Mouse (Mus musculus): ENCODE measurements at regions not wholly inside any gene's neighbourhood (a gene's known extent, or its start where the extent isn't known, plus 50 kb on each side); places are given as distances from the start of the nearest gene placed in this dataset.

DNA sequence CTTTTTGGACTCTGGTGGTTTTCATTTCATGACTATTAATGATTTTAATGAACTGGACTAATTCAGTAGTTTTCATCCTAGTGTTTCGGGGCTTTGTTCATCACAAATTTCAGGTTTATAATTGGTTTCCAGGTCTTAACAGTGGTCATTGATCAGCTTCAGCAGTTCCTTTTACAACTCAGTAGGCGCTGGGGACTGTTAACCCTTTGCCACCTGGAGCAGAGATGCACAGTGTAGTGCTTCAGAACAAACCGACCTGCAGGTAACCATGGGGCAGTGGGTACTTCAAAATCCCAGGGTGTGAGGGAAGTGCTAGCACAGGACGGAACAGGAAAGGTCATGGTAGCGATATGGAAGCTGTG, 180.1 kb upstream of the Mpped2 start:
- ATAC-seq (no peak), DNase-seq (no peak)
- no peaks in the 10 kb centered on the region for H3K27me3 ChIP-seq (ENCODE audit: insufficient read depth, low read length)
- no peaks in the 10 kb centered on the region for H3K9me3 ChIP-seq (ENCODE audit: low read length)
- no peaks in the 10 kb centered on the region for H3K36me3 ChIP-seq (replicated peaks; ENCODE audit: insufficient read depth, low read length)
- 53% methylated on average over 5 of the region's 5 CpGs for WGBS (ENCODE audit: insufficient replicate concordance)
- H3K4me1 ChIP-seq (ENCODE audit: insufficient read depth) = no peaks in the 10 kb centered on the region
- no peak overlapping the region for H3K27ac ChIP-seq (ENCODE audit: low read depth)
- no peak overlapping the region for H3K9ac ChIP-seq (replicated peaks)
- H3K4me2 ChIP-seq (ENCODE audit: low read depth, low read length) = no peak overlapping the region
- TF ChIP-seq CTCF (IDR thresholded peaks at IDR 0.05; ENCODE audit: low read depth) = no peak
- no peak for TF ChIP-seq EP300 (IDR thresholded peaks at IDR 0.05; ENCODE audit: low read depth)
- H3K4me3 ChIP-seq (ENCODE audit: low read depth, low read length) = no peak overlapping the region

DNA sequence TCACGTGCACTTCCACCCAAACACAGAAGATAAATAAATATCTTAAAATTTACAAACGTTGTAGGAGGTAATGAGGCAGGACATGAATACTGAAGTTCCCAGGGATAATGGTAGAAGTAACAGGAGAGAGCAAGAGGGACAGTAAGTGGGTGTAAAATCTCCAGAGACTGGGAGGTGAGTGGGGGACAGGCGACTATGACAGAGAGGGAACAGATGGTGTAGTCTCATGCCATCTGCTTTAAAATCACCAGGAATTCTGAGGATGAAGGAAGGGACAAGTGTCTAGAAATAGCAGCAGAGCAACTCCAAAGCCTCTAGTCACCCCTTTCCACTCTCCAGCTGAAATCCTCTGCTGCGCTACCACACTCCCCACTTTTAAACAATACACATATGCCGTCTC, 175.8 kb upstream of the Mpped2 start:
- no peaks in the 10 kb centered on the region for H3K4me1 ChIP-seq (ENCODE audit: insufficient read depth)
- WGBS (ENCODE audit: insufficient replicate concordance) = 71% methylated on average over 5 of the region's 5 CpGs
- H3K9ac ChIP-seq (replicated peaks) = no peak overlapping the region
- H3K4me2 ChIP-seq (ENCODE audit: low read depth, low read length) = no peak overlapping the region
- ATAC-seq (no peak), DNase-seq (no peak)
- H3K27me3 ChIP-seq (ENCODE audit: insufficient read depth, low read length) = no peaks in the 10 kb centered on the region
- no peaks in the 10 kb centered on the region for H3K9me3 ChIP-seq (ENCODE audit: low read length)
- no peak overlapping the region for H3K4me3 ChIP-seq (ENCODE audit: low read depth, low read length)
- H3K27ac ChIP-seq (ENCODE audit: low read depth) = no peak overlapping the region
- TF ChIP-seq EP300 (IDR thresholded peaks at IDR 0.05; ENCODE audit: low read depth) (no peak), CTCF (IDR thresholded peaks at IDR 0.05; ENCODE audit: low read depth) (no peak)
- H3K36me3 ChIP-seq (replicated peaks; ENCODE audit: insufficient read depth, low read length) = no peaks in the 10 kb centered on the region

DNA sequence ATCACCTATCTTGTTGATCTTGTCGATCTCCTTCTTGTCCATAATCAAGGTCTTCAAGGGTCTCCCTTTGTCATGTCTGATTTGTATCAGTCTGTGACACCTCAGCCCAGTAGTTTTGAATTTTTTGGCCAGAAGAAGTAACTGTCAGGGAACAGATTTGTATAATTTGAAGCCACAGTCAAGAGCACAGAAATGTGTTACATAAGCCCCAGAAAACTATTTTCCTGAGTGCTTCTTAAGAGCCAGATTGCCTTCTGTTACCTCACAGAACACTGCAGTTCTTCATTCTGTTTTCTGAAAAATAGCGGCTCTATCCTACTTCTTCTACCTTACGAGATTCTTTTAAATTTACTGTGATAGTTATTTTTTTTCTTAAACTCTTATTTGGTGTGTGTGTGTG, 170.1 kb upstream of the Mpped2 start:
- H3K4me1 ChIP-seq (ENCODE audit: insufficient read depth) = no peaks in the 10 kb centered on the region
- ATAC-seq = no peak
- DNase-seq = no peak
- H3K4me3 ChIP-seq (ENCODE audit: low read depth, low read length) = no peak overlapping the region
- H3K36me3 ChIP-seq (replicated peaks; ENCODE audit: insufficient read depth, low read length) = no peaks in the 10 kb centered on the region
- TF ChIP-seq CTCF (IDR thresholded peaks at IDR 0.05; ENCODE audit: low read depth) (no peak), EP300 (IDR thresholded peaks at IDR 0.05; ENCODE audit: low read depth) (no peak)
- no peak overlapping the region for H3K27ac ChIP-seq (ENCODE audit: low read depth)
- no peaks in the 10 kb centered on the region for H3K9me3 ChIP-seq (ENCODE audit: low read length)
- no peak overlapping the region for H3K9ac ChIP-seq (replicated peaks)
- no peaks in the 10 kb centered on the region for H3K27me3 ChIP-seq (ENCODE audit: insufficient read depth, low read length)
- no peak overlapping the region for H3K4me2 ChIP-seq (ENCODE audit: low read depth, low read length)
- 83% methylated on average over 3 of the region's 3 CpGs for WGBS (ENCODE audit: insufficient replicate concordance)

DNA sequence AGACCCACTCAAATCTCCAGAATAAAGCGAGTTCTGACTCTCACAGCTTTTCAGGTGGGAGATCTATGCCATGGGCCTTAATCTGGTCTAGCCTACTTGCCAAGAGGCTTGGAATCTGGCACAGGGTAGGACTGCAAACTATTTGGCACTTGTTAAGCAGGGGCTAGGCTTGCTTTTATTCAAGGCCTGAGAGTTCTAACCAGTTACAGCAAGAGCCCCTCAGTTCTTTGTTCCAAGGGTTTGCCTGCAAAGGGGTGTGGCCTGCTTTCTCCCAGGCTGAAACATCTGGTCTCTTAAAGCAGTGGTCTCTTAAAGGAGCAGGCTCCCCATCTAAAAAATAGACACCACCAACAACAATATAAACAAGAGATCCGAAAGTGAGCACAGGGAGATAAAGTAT, 166.1 kb upstream of the Mpped2 start:
- ATAC-seq = no peak
- no peaks in the 10 kb centered on the region for H3K27me3 ChIP-seq (ENCODE audit: insufficient read depth, low read length)
- H3K4me2 ChIP-seq (ENCODE audit: low read depth, low read length) = no peak overlapping the region
- 52% methylated on average over 2 of the region's 2 CpGs for WGBS (ENCODE audit: insufficient replicate concordance)
- no peak overlapping the region for H3K9ac ChIP-seq (replicated peaks)
- H3K9me3 ChIP-seq (ENCODE audit: low read length) = no peaks in the 10 kb centered on the region
- TF ChIP-seq CTCF (IDR thresholded peaks at IDR 0.05; ENCODE audit: low read depth) = no peak
- H3K27ac ChIP-seq (ENCODE audit: low read depth) = no peak overlapping the region
- H3K4me1 ChIP-seq (ENCODE audit: insufficient read depth) = no peaks in the 10 kb centered on the region
- H3K4me3 ChIP-seq (ENCODE audit: low read depth, low read length) = no peak overlapping the region
- no peak for DNase-seq
- H3K36me3 ChIP-seq (replicated peaks; ENCODE audit: insufficient read depth, low read length) = no peaks in the 10 kb centered on the region

DNA sequence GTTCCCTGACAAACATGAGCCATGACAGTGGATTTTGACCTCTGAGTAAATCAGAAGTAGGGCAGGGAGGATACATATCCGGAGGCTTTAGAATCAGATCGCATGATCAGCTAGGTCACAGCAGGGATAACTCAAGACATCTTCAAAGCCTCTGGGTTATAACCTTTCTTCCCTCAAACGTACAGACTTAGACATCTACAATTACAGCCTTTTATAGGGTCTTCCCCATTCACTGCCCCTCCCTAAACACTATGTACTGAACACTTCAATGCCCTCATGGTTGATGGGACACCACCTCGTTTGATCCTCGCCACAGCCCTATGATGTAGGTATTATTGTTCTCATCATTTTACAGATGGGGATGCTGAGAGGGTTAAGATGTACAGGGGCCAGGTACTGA, 163.8 kb upstream of the Mpped2 start:
- H3K9ac ChIP-seq (replicated peaks) = no peak overlapping the region
- H3K27me3 ChIP-seq (ENCODE audit: insufficient read depth, low read length) = no peaks in the 10 kb centered on the region
- H3K4me1 ChIP-seq (ENCODE audit: insufficient read depth) = no peaks in the 10 kb centered on the region
- DNase-seq (no peak), ATAC-seq (no peak)
- H3K4me2 ChIP-seq (ENCODE audit: low read depth, low read length) = no peak overlapping the region
- TF ChIP-seq EP300 (IDR thresholded peaks at IDR 0.05; ENCODE audit: low read depth) (no peak), CTCF (IDR thresholded peaks at IDR 0.05; ENCODE audit: low read depth) (no peak)
- H3K9me3 ChIP-seq (ENCODE audit: low read length) = no peaks in the 10 kb centered on the region
- H3K36me3 ChIP-seq (replicated peaks; ENCODE audit: insufficient read depth, low read length) = no peaks in the 10 kb centered on the region
- no peak overlapping the region for H3K27ac ChIP-seq (ENCODE audit: low read depth)
- no peak overlapping the region for H3K4me3 ChIP-seq (ENCODE audit: low read depth, low read length)
- 70% methylated on average over 5 of the region's 5 CpGs for WGBS (ENCODE audit: insufficient replicate concordance)

DNA sequence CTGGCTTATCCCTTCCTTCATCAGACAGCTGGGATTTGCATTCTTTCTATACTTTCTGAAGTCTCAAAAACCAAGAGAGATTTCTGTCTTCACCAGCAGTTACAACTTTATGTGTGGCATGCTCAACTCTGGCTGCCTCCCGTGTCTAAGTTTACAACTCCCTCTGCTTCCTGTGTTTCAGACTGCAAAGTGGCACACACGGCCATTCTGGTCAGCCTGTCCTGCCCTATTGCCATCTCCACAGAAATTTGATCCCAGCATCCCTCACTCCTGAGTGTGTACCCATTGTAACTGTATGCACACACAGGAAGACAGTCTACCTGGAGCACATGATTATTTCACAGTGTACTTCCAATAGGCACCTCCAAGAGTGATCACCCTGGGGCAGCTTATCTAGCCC, 163.3 kb upstream of the Mpped2 start:
- TF ChIP-seq EP300 (IDR thresholded peaks at IDR 0.05; ENCODE audit: low read depth) = no peak
- TF ChIP-seq CTCF (IDR thresholded peaks at IDR 0.05; ENCODE audit: low read depth) = no peak
- no peak overlapping the region for H3K4me3 ChIP-seq (ENCODE audit: low read depth, low read length)
- no peak overlapping the region for H3K9ac ChIP-seq (replicated peaks)
- DNase-seq = no peak
- no peaks in the 10 kb centered on the region for H3K9me3 ChIP-seq (ENCODE audit: low read length)
- WGBS (ENCODE audit: insufficient replicate concordance) = 56% methylated on average over 2 of the region's 2 CpGs
- no peaks in the 10 kb centered on the region for H3K36me3 ChIP-seq (replicated peaks; ENCODE audit: insufficient read depth, low read length)
- H3K27ac ChIP-seq (ENCODE audit: low read depth) = no peak overlapping the region
- H3K4me2 ChIP-seq (ENCODE audit: low read depth, low read length) = no peak overlapping the region
- no peak for ATAC-seq
- H3K27me3 ChIP-seq (ENCODE audit: insufficient read depth, low read length) = no peaks in the 10 kb centered on the region
- no peaks in the 10 kb centered on the region for H3K4me1 ChIP-seq (ENCODE audit: insufficient read depth)

DNA sequence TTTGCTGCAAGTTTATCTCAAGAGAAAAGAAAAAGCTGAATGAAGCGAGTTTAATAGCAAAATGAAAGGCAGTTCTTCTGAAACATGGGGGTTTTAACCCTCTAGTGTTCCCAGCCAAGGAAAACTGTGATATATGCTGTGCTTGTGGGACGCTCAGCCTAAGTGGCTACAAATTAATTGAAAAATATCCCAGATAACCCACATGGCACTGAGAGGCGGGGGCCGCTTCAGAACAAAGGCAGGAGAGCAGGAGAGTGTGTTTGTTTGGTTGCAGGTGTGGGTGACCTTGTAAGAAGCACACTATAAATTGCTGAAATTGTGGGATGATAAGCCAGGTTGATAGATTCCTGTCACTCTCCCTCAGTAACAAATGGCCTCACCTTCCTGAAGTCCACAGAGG, 154.7 kb upstream of the Mpped2 start:
- no peaks in the 10 kb centered on the region for H3K9me3 ChIP-seq (ENCODE audit: low read length)
- no peak overlapping the region for H3K4me3 ChIP-seq (ENCODE audit: low read depth, low read length)
- H3K4me2 ChIP-seq (ENCODE audit: low read depth, low read length) = no peak overlapping the region
- DNase-seq = no peak
- TF ChIP-seq CTCF (IDR thresholded peaks at IDR 0.05; ENCODE audit: low read depth) (no peak), EP300 (IDR thresholded peaks at IDR 0.05; ENCODE audit: low read depth) (no peak)
- WGBS (ENCODE audit: insufficient replicate concordance) = 62% methylated on average over 4 of the region's 4 CpGs
- no peaks in the 10 kb centered on the region for H3K36me3 ChIP-seq (replicated peaks; ENCODE audit: insufficient read depth, low read length)
- no peaks in the 10 kb centered on the region for H3K27me3 ChIP-seq (ENCODE audit: insufficient read depth, low read length)
- H3K27ac ChIP-seq (ENCODE audit: low read depth) = no peak overlapping the region
- H3K4me1 ChIP-seq (ENCODE audit: insufficient read depth) = no peaks in the 10 kb centered on the region
- no peak for ATAC-seq
- H3K9ac ChIP-seq (replicated peaks) = no peak overlapping the region
